Mouse (Mus musculus): ENCODE data around the gene Nadk.

Nadk gene

DNA sequence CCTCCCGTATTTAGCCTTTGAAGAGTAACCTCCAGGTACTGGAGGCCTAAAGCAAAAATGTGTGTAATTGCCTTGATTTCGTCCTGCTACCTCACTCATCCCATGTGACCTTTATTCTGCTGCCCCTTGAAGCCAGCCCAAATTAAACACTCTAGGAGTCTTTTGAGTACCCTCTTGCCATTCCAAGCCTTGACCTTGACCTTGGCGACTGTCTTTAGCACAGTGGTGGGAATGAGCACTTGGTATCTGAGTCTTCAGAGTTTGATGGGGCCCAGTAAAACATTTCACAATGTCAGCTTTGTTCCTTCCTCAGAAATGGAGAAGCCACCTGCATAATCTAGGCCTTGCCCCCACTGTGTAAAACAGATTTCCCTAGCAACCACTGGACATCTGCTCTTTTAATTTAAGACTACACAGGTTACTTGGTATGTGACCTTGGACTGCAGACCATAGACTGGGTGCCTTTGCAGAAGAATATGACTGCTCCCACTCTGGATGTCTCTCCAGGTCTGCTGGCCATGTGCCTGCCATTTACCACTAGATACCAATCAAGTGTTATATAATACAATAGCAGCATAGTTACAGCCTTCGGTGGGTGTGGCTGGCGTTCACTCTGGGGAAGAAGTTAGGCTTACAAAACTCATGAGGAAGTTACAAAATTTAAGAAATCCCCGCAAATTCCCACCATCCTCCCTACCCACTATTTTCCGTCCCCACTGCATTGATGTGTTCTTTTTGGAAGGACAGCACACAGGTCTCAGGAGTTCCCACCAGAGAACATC, at the start of gene Nadk:
Gene Nadk, plus strand, starts transcription at position 718 of the 782 bp plus-strand sequence.
- no peak for DNase-seq (ENCODE audit: low spot score in 2 of 2)

GRCm38 (mm10) chr4:155514810-155515209, 47.4 kb upstream of the Nadk start:
- DNase-seq (ENCODE audit: low spot score in 2 of 2), result no peak

DNA sequence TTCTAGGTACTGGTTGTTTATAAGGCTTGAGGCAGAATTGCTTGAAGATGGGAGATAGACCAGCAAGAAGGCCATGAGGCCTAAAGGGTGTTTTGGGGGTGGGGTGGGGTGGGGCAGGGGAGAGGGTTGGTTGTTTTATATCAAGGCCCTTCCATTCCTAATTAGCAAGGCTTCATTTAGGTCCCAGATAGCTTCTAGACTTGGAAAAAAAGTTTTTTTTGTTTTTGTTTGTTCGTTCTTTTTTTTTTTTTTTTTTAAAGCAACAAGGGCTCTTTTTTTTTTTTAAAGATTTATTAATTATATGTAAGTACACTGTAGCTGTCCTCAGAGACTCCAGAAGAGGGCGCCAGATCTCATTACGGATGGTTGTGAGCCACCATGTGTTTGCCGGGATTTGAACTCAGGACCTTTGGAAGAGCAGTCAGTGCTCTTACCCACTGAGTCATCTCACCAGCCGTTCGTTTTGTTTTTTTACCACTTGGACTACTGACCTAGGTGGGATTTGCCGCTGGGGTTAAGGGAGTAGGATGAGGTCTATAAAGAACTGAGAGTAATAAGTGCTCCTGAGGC, 44.1 kb upstream of the Nadk start:
- no peak for DNase-seq (ENCODE audit: low spot score in 2 of 2)

DNA sequence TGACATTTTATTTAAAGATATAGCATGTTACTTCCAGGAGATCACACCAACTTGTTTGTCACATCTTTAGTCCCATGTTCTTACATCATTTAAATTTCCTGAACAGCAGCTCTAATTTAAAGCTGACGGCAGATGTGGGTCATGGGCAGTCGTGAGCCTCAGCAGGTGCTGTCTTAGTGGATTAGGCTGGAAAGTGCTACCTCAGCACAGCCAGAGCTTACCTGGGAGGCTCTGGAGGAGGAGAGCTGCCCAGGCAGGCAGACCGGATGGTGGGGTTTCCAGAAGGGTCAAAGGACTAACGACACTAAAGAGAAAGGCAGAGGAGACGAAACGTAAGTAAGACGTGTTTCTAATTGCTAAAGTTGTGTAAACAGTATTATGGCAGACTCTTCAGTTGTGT, 39.9 kb upstream of the Nadk start:
- DNase-seq (ENCODE audit: low spot score in 2 of 2), result no peak

DNA sequence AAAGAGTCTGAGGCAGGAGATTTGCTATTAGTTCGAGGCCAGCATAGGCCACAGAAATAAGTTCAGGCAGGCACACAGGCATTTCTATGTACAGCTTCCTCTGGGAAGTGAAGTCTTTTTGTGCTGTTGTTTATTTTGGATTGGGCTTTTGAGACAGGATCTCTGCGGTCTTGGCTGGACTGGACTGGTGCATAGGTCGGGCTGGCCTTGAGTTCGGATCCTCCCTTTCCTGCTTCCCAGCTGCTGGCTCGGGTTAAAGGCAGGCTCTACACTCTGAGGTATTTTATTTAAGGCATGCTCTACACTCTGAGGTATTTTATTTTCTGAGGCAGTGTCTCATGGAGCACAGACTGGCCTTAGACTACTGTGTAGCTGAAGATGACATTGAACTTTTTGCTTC, 36.4 kb upstream of the Nadk start:
- DNase-seq (ENCODE audit: low spot score in 2 of 2), result no peak

GRCm38 (mm10) chr4:155529294-155529693, 32.9 kb upstream of the Nadk start:
- DNase-seq (ENCODE audit: low spot score in 2 of 2), result no peak

DNA sequence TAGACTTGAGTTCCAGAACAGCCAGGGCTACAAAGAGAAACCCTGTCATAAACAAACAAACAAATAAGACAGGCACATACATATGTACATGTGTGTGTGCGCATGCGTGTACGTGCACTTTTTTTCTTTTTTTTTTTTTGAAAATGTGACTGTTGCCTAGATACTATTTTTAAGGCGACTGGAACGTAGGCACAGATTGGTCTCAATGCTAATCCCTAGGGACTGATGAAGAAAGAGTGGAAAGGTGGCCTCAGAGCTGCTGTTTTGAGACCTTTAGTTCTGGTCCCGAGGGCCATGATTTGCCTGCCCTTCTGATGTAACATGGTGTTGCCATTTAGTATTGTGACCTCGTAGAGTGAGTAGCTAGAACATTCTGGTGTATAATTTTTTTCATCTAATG, 12.2 kb upstream of the Nadk start:
- DNase-seq (ENCODE audit: low spot score in 2 of 2), result no peak

DNA sequence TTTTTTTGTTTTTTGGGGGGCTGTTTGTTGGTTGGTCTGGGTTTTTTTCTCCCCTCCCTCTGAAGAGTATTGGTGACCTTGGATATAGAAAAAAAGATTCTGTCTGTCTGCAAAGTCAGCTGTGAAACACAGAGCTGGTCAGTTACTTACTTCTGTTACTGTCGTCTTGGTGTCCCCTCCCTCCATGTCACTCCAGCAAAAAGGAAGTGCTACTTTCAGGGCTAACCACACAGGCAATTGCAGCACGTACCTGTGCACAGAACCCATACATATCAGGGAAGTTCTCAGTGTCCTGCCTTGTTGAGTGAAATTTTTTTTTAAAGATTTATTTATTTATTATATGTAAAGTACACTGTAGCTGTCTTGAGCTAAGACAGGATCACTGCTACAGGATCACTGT, 11.7 kb upstream of the Nadk start:
- DNase-seq (ENCODE audit: low spot score in 2 of 2), result no peak

GRCm38 (mm10) chr4:155551073-155551472, 11.1 kb upstream of the Nadk start:
- no peak for DNase-seq (ENCODE audit: low spot score in 2 of 2)

DNA sequence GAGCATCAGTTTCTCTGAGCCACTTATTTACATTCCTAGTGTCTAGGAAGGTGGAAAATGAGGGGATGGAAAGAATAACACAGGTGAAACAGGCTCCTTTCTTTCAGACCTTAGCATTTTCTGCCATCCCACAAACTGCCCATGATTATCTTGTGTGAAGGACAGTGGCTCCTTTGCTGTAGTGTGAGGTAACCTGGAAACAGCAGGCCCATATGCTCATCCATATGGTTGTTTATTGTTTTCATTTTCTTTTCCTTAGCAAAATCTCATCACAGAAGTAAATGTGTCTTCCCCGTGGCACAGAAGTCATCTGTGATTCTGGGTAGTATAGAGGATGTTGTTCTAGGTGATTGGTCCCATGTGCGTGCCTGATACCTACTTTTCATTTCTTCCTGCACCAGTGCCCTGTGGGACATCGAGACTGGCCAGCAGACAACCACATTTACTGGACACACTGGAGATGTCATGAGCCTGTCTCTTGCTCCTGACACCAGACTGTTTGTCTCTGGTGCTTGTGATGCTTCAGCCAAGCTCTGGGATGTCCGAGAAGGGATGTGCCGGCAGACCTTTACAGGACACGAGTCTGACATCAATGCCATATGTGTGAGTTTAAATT, 9.2 kb upstream of the Nadk start:
- DNase-seq (ENCODE audit: low spot score in 2 of 2), result no peak

- DNase-seq (ENCODE audit: low spot score in 2 of 2), result no peak
Observed at GRCm38 (mm10) chr4:155554880-155555279, 7.3 kb upstream of the Nadk start.

GRCm38 (mm10) chr4:155555464-155555863, 6.7 kb upstream of the Nadk start:
- no peak for DNase-seq (ENCODE audit: low spot score in 2 of 2)

- no peak for DNase-seq (ENCODE audit: low spot score in 2 of 2)
Observed at GRCm38 (mm10) chr4:155559454-155559853, 2.7 kb upstream of the Nadk start.

DNA sequence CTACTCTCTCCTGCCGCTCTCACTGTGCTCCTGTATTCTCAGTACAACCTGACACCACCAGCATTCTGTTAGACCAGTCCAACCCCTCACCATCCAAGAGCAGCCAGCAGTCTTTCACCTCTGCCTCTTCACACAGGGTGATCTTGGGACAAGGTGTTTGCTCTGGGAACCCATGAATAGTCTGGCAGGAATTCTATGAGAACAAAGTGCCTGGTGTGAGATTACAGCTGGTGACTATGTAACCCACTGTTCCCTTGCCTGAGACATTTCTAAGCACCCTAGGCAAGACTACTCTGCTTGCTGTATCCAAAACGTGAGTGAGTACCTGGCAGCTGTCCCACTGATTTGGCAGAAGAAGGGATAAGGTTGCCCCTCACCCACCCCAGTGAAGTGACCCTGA, 1.2 kb upstream of the Nadk start:
- no peak for DNase-seq (ENCODE audit: low spot score in 2 of 2)

- peak; percentile 40 to 56 for DNase-seq (ENCODE audit: low spot score in 2 of 2)
Observed at GRCm38 (mm10) chr4:155562725-155563399, 684 bp downstream of the Nadk start.

DNA sequence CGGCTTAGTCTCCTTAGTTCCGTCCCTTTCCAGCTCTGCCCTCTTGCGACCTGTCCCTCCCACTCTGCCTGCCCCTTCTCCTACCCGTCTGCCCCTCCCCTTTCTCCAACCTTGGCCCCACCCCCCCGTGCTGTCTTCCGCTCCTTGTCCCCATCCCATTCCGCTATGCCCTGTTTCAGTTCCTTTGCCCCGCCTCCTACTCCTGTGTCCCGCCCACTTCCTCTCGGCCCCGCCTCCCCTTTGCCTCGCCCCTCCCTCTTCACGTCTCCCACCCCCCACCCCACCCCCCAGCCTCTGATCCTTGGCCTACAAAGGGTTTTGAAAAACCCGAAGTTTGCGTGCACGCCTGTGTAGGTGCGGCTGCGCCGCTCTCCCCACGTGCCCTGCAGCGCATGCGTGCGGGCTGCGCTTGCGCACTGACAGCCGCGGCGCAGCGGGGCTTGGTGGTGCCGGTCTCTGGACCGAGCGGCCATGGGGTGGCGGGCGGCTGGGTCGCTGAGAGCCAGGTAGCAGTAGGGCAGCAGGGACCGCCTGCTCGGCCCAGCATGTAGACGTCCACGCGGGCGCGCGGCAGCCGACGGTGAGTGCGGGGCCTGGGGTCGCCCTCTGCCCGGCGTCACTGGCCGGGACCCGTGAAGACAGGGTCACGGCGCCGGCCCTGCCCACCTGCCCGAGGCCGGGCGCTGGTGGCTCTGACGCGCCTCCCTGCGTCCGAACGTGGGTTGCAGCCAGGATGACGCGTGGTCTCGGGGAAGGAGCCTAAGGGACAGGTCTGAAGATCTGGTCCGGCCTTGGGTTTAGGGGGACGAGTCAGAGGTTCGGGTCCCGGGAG, 1.4 kb downstream of the Nadk start:
- peak; percentile 96 to 97 for DNase-seq (ENCODE audit: low spot score in 2 of 2)

- peak; percentile 37 to 65 for DNase-seq (ENCODE audit: low spot score in 2 of 2)
Observed at GRCm38 (mm10) chr4:155564315-155565069, 2.3 kb downstream of the Nadk start.

DNA sequence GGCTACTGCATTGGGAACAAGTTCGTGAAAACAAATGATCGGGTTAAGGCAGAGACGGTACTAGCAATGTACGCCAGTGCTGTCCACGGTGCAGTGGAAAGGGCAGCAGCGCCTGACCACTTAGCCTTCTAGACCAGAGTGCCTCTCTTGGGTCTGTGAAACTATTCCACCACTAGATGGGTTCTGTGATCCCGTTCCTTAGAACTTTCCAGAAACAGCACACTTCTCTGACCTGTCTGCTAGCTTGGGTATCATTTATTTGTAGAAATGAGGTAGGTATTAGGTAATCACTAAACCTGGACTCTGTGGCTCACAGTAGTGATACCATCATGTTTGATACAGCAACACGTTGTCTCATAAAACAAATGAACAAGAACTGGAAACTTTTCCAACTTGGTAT, 4.4 kb downstream of the Nadk start:
- no peak for DNase-seq (ENCODE audit: low spot score in 2 of 2)

GRCm38 (mm10) chr4:155568170-155568569, 6.0 kb downstream of the Nadk start:
- no peak for DNase-seq (ENCODE audit: low spot score in 2 of 2)

DNA sequence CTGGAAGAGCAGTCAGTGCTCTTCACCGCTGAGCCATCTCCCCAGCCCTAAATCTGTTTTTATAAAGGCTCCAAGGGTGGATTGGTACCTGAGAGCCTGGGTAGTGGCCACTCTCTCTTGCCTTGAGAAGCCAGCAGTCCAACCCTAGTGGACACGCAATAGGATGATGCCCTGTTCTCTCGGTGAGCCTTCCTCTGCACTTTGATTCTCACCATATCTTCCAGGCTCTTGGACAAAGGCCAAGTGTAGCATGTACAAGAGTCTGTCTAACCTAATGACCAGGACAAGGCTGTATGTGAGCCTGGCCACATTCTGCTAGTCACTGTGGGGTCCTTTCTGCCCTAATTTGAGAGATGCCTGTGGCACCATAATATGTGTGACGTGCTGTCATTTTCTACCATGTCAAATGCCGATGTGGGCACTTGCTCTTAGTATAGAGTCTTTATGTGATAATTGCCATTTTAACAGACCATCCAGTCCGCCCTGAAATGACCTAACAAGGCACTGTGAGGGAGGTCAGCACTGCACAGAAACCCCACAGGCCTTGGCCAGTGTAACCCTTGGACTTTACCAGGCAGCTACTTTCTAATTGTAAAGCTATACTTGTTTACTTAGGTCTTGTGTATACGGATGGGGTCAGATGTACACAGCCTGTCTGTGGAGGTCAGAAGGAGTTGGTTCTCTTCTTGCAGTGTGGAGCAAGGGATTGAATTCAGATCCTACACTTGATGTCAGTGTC, 6.6 kb downstream of the Nadk start:
- no peak for DNase-seq (ENCODE audit: low spot score in 2 of 2)

Measured in urinary bladder, postnatal 36 days (tissue).